Mouse (Mus musculus): ENCODE results near the gene Dusp2.

- TF ChIP-seq POLR2A (IDR thresholded peaks at IDR 0.05; ENCODE audit: control insufficient read depth, extremely low read depth, insufficient read depth, low read length, poor library complexity) (no peak), CTCF (IDR thresholded peaks at IDR 0.05; ENCODE audit: borderline replicate concordance, control insufficient read depth, extremely low read depth, insufficient read depth, low read length, poor library complexity) (no peak)
These were observed 13.2 kb upstream of the Dusp2 start for GRCm38 (mm10) chr2:127322671-127323285.

Measured in thymus, adult 2 months (tissue).